Mouse (Mus musculus) lung, adult 2 months (tissue): ENCODE results near the gene Trp53bp2.

Source experiments
- CTCF ChIP-seq: fragments of 200-500 bp; IDR thresholded peaks from 2 replicates; pipeline ENCODE4 v1.5.1; 2011; ENCODE audit warnings: mild to moderate bottlenecking, low read length, control low read depth; ENCODE audit not compliant: insufficient read depth
- POLR2A ChIP-seq: fragments of 200-500 bp; IDR thresholded peaks from 2 replicates; pipeline ENCODE4 v1.6.1; 2011; ENCODE audit warnings: low read depth, mild to moderate bottlenecking, control low read depth, low read length, borderline replicate concordance; ENCODE audit errors: extremely low read depth

GRCm38 (mm10) chr1:182459436-182459835, 50.5 kb downstream of the Trp53bp2 start:
- TF ChIP-seq CTCF (no peak), POLR2A (no peak)
